14 mouse cellular contexts compared by ENCODE assay signal in the genomic region with DNA sequence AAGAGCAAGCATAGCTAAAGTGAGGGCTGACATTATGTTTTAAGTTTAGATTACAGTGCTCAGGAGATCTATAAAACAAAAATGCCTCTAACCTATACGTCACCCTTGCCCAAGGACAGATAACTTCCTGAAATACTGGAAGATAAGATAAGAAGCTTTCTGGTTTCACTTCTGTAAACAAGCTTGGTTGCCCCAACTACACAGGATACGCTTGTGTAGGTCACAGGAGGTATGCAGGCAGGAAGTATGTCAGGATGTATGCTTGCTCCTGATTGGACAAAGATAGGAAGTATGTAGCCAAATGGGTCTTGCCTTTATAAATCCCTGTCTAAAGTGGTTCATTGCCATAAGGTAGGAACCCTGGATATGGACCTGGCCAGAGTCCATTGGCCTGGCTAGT. TPM values are rescaled to one million over a fixed set of nuclear protein-coding genes. Genes with fewer than 3 reads are reported as not detected.
DNase-seq lines count a peak whose midpoint lies in the region; ATAC-seq lines count a peak whose summit lies in the region.
"Had no signal": no experiment of that assay in that cellular context is flagged by ENCODE, and none has a peak within 500 bp of the region (broad histone marks: within the 10 kb centered on the region; RNA-seq: fewer than 3 reads in every experiment).

No protein-coding gene starts in this region.

- no peaks in the 10 kb centered on the region for H3K27me3 ChIP-seq in liver, embryonic 16.5 days (ENCODE audit: control insufficient read depth, insufficient read depth, low read depth, low read length)
- H3K27me3 ChIP-seq in stomach, embryonic 16.5 days (ENCODE audit: control insufficient read depth, insufficient read depth, low read length): no peaks in the 10 kb centered on the region

- no peak overlapping the region for H3K4me2 ChIP-seq in liver, embryonic 16.5 days (ENCODE audit: low read depth, low read length)
- no peak overlapping the region for H3K4me2 ChIP-seq in stomach, embryonic 16.5 days (ENCODE audit: low read depth, low read length)

- peak; percentile 97 for ATAC-seq in granulocyte monocyte progenitor cell, adult 5-6 weeks (replicated peaks; ENCODE audit: poor library complexity, severe bottlenecking)
- ATAC-seq in liver, embryonic 16.5 days (ENCODE audit: low read depth): peak; percentile 38; the same call in 1 of the 2 replicates
- 0 out of 2 replicates have a peak, but pooled peaks have one; percentile 20 for ATAC-seq in stomach, embryonic 16.5 days (ENCODE audit: insufficient read depth, low FRiP score)
- ATAC-seq: forebrain, embryonic 16.5 days had no signal

- DNase-seq in spleen, postnatal 36 days (ENCODE audit: low spot score in 2 of 2): peak; percentile 43 to 55
- DNase-seq in spleen, adult 12 weeks (ENCODE audit: low spot score): no peak
- no peak for DNase-seq in ovary, adult 18-20 months (ENCODE audit: low spot score)
- no peak for DNase-seq in left cerebral cortex, adult 8-10 months (ENCODE audit: low spot score in 2 of 2)
- DNase-seq in thymus, postnatal 10 days (ENCODE audit: low spot score in 2 of 2): no peak
- DNase-seq: cerebellum, adult 9-11 months; kidney, adult 8-10 months; right cerebral cortex, postnatal 25 days; thymus, postnatal 36 days had no signal

- H3K4me3 ChIP-seq in liver, embryonic 16.5 days (ENCODE audit: low read depth, low read length): no peak overlapping the region
- H3K4me3 ChIP-seq in stomach, embryonic 16.5 days (replicated peaks; ENCODE audit: low read length): no peak overlapping the region

- no peaks in the 10 kb centered on the region; the same call in 1 of the 2 replicates for H3K4me1 ChIP-seq in liver, embryonic 16.5 days (ENCODE audit: control insufficient read depth, low read depth, low read length)
- no peaks in the 10 kb centered on the region for H3K4me1 ChIP-seq in stomach, embryonic 16.5 days (ENCODE audit: control insufficient read depth, insufficient read depth, low read length)

- no peaks in the 10 kb centered on the region for H3K36me3 ChIP-seq in liver, embryonic 16.5 days (ENCODE audit: control insufficient read depth, insufficient read depth)
- no peaks in the 10 kb centered on the region for H3K36me3 ChIP-seq in stomach, embryonic 16.5 days (ENCODE audit: control insufficient read depth, insufficient read depth, low read length)

- H3K9ac ChIP-seq in liver, embryonic 16.5 days (ENCODE audit: low read depth, low read length): no peak overlapping the region
- no peak overlapping the region for H3K9ac ChIP-seq in stomach, embryonic 16.5 days (ENCODE audit: low read length)

- no peak overlapping the region for H3K27ac ChIP-seq in liver, embryonic 16.5 days (ENCODE audit: low read length)
- H3K27ac ChIP-seq in stomach, embryonic 16.5 days (ENCODE audit: low read length): no peak overlapping the region
- H3K27ac ChIP-seq: macrophage had no signal

- WGBS in liver, embryonic 16.5 days (ENCODE audit: insufficient replicate concordance): 11% methylated on average over 2 of the region's 2 CpGs
- WGBS in stomach, embryonic 16.5 days: 31% methylated on average over 2 of the region's 2 CpGs

- no peaks in the 10 kb centered on the region for H3K9me3 ChIP-seq in liver, embryonic 16.5 days (replicated peaks; ENCODE audit: control insufficient read depth, low read length)
- H3K9me3 ChIP-seq in stomach, embryonic 16.5 days (replicated peaks; ENCODE audit: control insufficient read depth, low read length): no peaks in the 10 kb centered on the region

RNA-seq across cellular contexts. Expression of a gene that starts 23.4 kb away (rescaled TPM):
- total RNA-seq in granulocyte monocyte progenitor cell, adult 5-6 weeks (2014; fragmentation: Nextera tagmentation): not detected in 2 replicates
- total RNA-seq in granulocyte monocyte progenitor cell, adult 5-6 weeks (2017): not detected in 2 replicates
- polyA plus RNA-seq in liver, embryonic 16.5 days (2015; fragmentation: Nextera tagmentation; extraction: Ambion mirVana): 12.9 and 15.1 TPM in 2 replicates
- polyA plus RNA-seq in stomach, embryonic 16.5 days (2015; fragmentation: Nextera tagmentation; extraction: Ambion mirVana): 65.9 and 76.9 TPM in 2 replicates
- total RNA-seq in left cerebral cortex, adult 8-10 months (2022): 10 to 100 TPM in 1 of 4 experiments, 1 to 10 TPM in 3; 7.4 to 12.2 (median 8.2) TPM
- polyA plus RNA-seq: macrophage had no signal

RNA-seq across cellular contexts. Expression of a gene that starts 40.8 kb away (rescaled TPM):
- total RNA-seq in granulocyte monocyte progenitor cell, adult 5-6 weeks (2014; fragmentation: Nextera tagmentation): not detected in 2 replicates
- 0.52 and 0.78 TPM in 2 replicates for total RNA-seq in granulocyte monocyte progenitor cell, adult 5-6 weeks (2017)
- polyA plus RNA-seq in liver, embryonic 16.5 days (2015; fragmentation: Nextera tagmentation; extraction: Ambion mirVana): 9.6 and 10.5 TPM in 2 replicates
- polyA plus RNA-seq in stomach, embryonic 16.5 days (2015; fragmentation: Nextera tagmentation; extraction: Ambion mirVana): 19.0 and 21.6 TPM in 2 replicates
- total RNA-seq in left cerebral cortex, adult 8-10 months (2022): 1 to 10 TPM in 3 of 4 experiments, under 1 TPM in 1; 0.57 to 1.8 (median 1.5) TPM

Comparison
In these comparisons a context has a peak if more than half of its experiments do, and no peak if none do; other contexts are left out.
1. DNase-seq: peak in spleen, postnatal 36 days (2 of 2); none in spleen, adult 12 weeks (single experiment), ovary, adult 18-20 months (single experiment), left cerebral cortex, adult 8-10 months (0 of 2) and thymus, postnatal 10 days (0 of 2).
2. ATAC-seq: peak in every context shown above with its lines; median percentile 97 in granulocyte monocyte progenitor cell, adult 5-6 weeks; 38 in liver, embryonic 16.5 days; 20 in stomach, embryonic 16.5 days.
3. RNA of a gene that starts 23.4 kb away (total RNA-seq): 7.4 to 12.2 TPM in left cerebral cortex, adult 8-10 months; not detected in granulocyte monocyte progenitor cell, adult 5-6 weeks; every median in the first group is over 4 times any median in the second.